Mouse (Mus musculus): ENCODE data around the gene Gm48552. TPM values are rescaled to one million over a fixed set of nuclear protein-coding genes. Genes with fewer than 3 reads are reported as not detected.
A peak's percentile ranks its signal among the peaks of the same experiment; 100 is the strongest.

Gm48552 gene
- total and polyA plus RNA-seq, 3 experiments: 0.89 to 1.2 TPM; not detected in 1

DNA sequence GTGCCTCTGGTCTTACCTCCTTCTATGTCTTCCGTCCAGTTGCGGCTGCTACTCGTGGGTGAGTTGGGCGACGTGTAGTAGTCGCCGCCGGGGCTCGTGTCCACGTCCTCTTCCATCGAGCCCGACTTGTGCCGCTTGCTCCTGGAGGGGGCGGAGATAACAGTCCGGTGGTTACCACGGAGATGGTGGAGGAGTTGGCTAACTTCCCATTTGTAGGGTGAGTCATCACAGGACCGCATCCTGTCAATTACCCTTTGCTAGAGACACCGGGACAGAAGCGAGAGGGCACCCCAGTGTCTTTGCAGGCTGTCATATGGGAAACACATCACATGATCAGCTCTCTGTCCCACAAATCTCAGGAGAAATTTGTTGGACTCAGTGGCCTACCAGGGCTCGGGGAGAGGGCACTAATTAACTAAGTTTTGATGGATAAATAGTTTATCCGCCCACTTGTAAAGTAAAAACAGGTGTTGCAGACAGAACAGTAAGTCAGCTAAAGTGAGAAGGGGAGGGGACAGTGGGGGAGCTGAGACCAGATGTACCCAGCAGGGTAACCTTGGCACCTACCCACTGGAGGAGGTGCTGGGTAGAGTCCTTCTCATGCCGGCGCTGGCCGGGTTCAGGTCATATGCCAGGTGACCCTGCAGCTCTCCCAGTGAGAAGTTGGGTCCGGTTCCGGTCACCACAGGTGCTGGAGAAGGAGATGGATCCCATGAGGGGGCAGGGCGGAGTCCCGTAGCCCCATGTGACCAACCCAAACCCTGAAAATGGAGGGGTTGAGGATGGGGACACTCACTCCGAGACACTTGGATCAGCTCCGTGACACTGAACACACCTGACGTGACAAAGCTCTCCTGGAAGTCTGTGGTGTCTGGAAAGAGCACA, 19.0 kb downstream of the Gm48552 start:
- Histone ChIP-seq H3K9me3 (replicated peaks; ENCODE audit: insufficient read depth, low read length) (no peaks in the 10 kb centered on the region), H3K4me3 (ENCODE audit: control insufficient read depth in 1 of 2, insufficient read depth in 1 of 2, low read depth in 2 of 2, low read length in 2 of 2) (peak overlapping the region in 1 of 2 experiments; percentile 16; a peak in 1 of 4 replicates), H3K27ac (ENCODE audit: control insufficient read depth, low read depth, low read length) (peak overlapping the region; percentile 29; the same call in 1 of the 2 replicates), H3K27me3 (ENCODE audit: control insufficient read depth in 1 of 2, insufficient read depth in 2 of 2, low read length in 2 of 2) (no peaks in the 10 kb centered on the region), H3K9ac (ENCODE audit: control insufficient read depth, low read depth, low read length, poor library complexity, severe bottlenecking) (peak overlapping the region; percentile 21), H3K36me3 (ENCODE audit: control insufficient read depth in 1 of 2, insufficient read depth in 2 of 2, low read length in 2 of 2) (peaks cover 0 to 16% of the 10 kb centered on the region in 2 experiments; a peak in 2 of 4 replicates), H3K79me2 (ENCODE audit: control insufficient read depth, insufficient read depth, low read length, poor library complexity) (no peaks in the 10 kb centered on the region), H3K4me1 (ENCODE audit: control insufficient read depth in 1 of 2, insufficient read depth in 2 of 2, low read length in 2 of 2) (peaks cover 3 to 29% of the 10 kb centered on the region in 2 experiments; a peak in 3 of 4 replicates)
- DNase-seq (ENCODE audit: low read depth, low spot score): peak; percentile 98
- no peak for TF ChIP-seq TBP (IDR thresholded peaks at IDR 0.05; ENCODE audit: low read depth, low read length)
- TF ChIP-seq CTCF (IDR thresholded peaks at IDR 0.05 in 2 of 3, conservative IDR thresholded peaks at IDR 0.05 in 1 of 3; ENCODE audit: control insufficient read depth in 1 of 3, insufficient read depth in 1 of 3, low read depth in 2 of 3, low read length in 3 of 3, poor library complexity in 1 of 3, severe bottlenecking in 1 of 3): 0 out of 6 replicates have a peak, but pooled peaks of 1 of the 3 experiments have one; percentile 3
- no peak for TF ChIP-seq NRF1 (IDR thresholded peaks at IDR 0.05; ENCODE audit: insufficient read depth, low read depth, low read length, poor library complexity, severe bottlenecking)
- no peak for TF ChIP-seq E2F4 (IDR thresholded peaks at IDR 0.05; ENCODE audit: borderline replicate concordance, low read depth, low read length)
- no peak for TF ChIP-seq ELF1 (IDR thresholded peaks at IDR 0.05; ENCODE audit: low read depth, low read length)
- no peak for TF ChIP-seq GABPA (IDR thresholded peaks at IDR 0.05; ENCODE audit: low read depth, low read length)
- TF ChIP-seq MEF2A (IDR thresholded peaks at IDR 0.05; ENCODE audit: extremely low read depth, insufficient replicate concordance, low read depth, low read length, poor library complexity, severe bottlenecking): no peak
- no peak for TF ChIP-seq UBTF (IDR thresholded peaks at IDR 0.05; ENCODE audit: borderline replicate concordance, insufficient read depth, low read depth, low read length)
- TF ChIP-seq CHD2 (IDR thresholded peaks at IDR 0.05; ENCODE audit: low read length): no peak
- peak; percentile 52 for TF ChIP-seq MXI1 (IDR thresholded peaks at IDR 0.05; ENCODE audit: low read depth, low read length)
- no peak for TF ChIP-seq ZMIZ1 (IDR thresholded peaks at IDR 0.05; ENCODE audit: low read depth, low read length)
- TF ChIP-seq HCFC1 (IDR thresholded peaks at IDR 0.05; ENCODE audit: low read depth, low read length): peak; percentile 40; the same call in 1 of the 2 replicates
- no peak for TF ChIP-seq TCF12 (IDR thresholded peaks at IDR 0.05; ENCODE audit: low read depth, low read length)
- no peak for TF ChIP-seq POLR2AphosphoS5 (IDR thresholded peaks at IDR 0.05; ENCODE audit: borderline replicate concordance, low read depth, low read length)
- no peak for TF ChIP-seq MAX (IDR thresholded peaks at IDR 0.05; ENCODE audit: low read length)
- no peak for TF ChIP-seq KAT2A (conservative IDR thresholded peaks at IDR 0.05; ENCODE audit: low read depth, low read length)
- TF ChIP-seq EP300 (IDR thresholded peaks at IDR 0.05; ENCODE audit: low read depth in 1 of 2, low read length in 2 of 2): peak; percentile 19 to 58; a peak in 2 of 4 replicates
- no peak for TF ChIP-seq ZKSCAN1 (IDR thresholded peaks at IDR 0.05; ENCODE audit: low read depth, low read length)
- peak; percentile 90 for TF ChIP-seq USF1 (IDR thresholded peaks at IDR 0.05; ENCODE audit: low read depth, low read length)
- TF ChIP-seq GATA1 (IDR thresholded peaks at IDR 0.05; ENCODE audit: low read depth, low read length): no peak
- TF ChIP-seq ETS1 (IDR thresholded peaks at IDR 0.05; ENCODE audit: low read depth, low read length): peak; percentile 84
- no peak for TF ChIP-seq MAFK (IDR thresholded peaks at IDR 0.05; ENCODE audit: borderline replicate concordance, low read depth, low read length)
- no peak for TF ChIP-seq ZC3H11A (IDR thresholded peaks at IDR 0.05; ENCODE audit: low read depth, low read length)
- TF ChIP-seq CHD1 (IDR thresholded peaks at IDR 0.05; ENCODE audit: low read depth, low read length): no peak
- TF ChIP-seq ZNF384 (IDR thresholded peaks at IDR 0.05; ENCODE audit: low read depth, low read length): no peak
- no peak for TF ChIP-seq TAL1 (IDR thresholded peaks at IDR 0.05; ENCODE audit: low read length)
- peak; percentile 89 for TF ChIP-seq SIN3A (IDR thresholded peaks at IDR 0.05; ENCODE audit: low read length)
- TF ChIP-seq BHLHE40 (IDR thresholded peaks at IDR 0.05; ENCODE audit: borderline replicate concordance, low read depth, low read length): no peak
- no peak for TF ChIP-seq POLR2AphosphoS2 (IDR thresholded peaks at IDR 0.05; ENCODE audit: low read length)
- no peak for TF ChIP-seq RAD21 (IDR thresholded peaks at IDR 0.05; ENCODE audit: low read depth, low read length)
- no peak for TF ChIP-seq MYC (IDR thresholded peaks at IDR 0.05; ENCODE audit: low read depth, low read length)
- TF ChIP-seq JUND (IDR thresholded peaks at IDR 0.05; ENCODE audit: low read depth, low read length): peak; percentile 96
- TF ChIP-seq MYB (IDR thresholded peaks at IDR 0.05; ENCODE audit: low read depth, low read length): no peak
- TF ChIP-seq NELFE (IDR thresholded peaks at IDR 0.05; ENCODE audit: low read depth, low read length): no peak
- TF ChIP-seq MAZ (IDR thresholded peaks at IDR 0.05; ENCODE audit: low read depth, low read length): no peak
